Mouse (Mus musculus): ENCODE results near the gene Afm.

- peak; percentile 68 for TF ChIP-seq CTCF (IDR thresholded peaks at IDR 0.05; ENCODE audit: control insufficient read depth, insufficient read depth, low read length)
- TF ChIP-seq POLR2A (IDR thresholded peaks at IDR 0.05; ENCODE audit: borderline replicate concordance, control insufficient read depth, low read depth, low read length) = no peak
Measured at GRCm38 (mm10) chr5:90588708-90589595, 70.2 kb downstream of the Afm start.
